Mouse (Mus musculus): ENCODE measurements around the gene Gpc6. TPM values are rescaled to one million over a fixed set of nuclear protein-coding genes. Genes with fewer than 3 reads are reported as not detected.

Gene Gpc6
- polyA plus RNA-seq, 1 experiment from 2014 or later, result 86.1 TPM

- Histone ChIP-seq H3K27me3 (ENCODE audit: control insufficient read depth, insufficient read depth, low read length) (no peaks in the 10 kb centered on the region), H3K9ac (replicated peaks; ENCODE audit: low read depth, low read length) (no peak overlapping the region), H3K36me3 (ENCODE audit: control insufficient read depth, insufficient read depth, low read length) (no peaks in the 10 kb centered on the region), H3K27ac (ENCODE audit: low read length) (no peak overlapping the region), H3K4me3 (ENCODE audit: low read depth, low read length) (no peak overlapping the region), H3K4me2 (replicated peaks; ENCODE audit: low read depth, low read length) (no peak overlapping the region), H3K9me3 (ENCODE audit: control insufficient read depth, low read depth, low read length) (no peaks in the 10 kb centered on the region), H3K4me1 (ENCODE audit: control insufficient read depth, insufficient read depth, low read length) (no peaks in the 10 kb centered on the region)
- WGBS, result 79% methylated on average over 8 of the region's 8 CpGs
- ATAC-seq (ENCODE audit: insufficient number of reproducible peaks, insufficient read depth, low FRiP score, low read depth), result no peak
These were observed 379.0 kb downstream of the Gpc6 start for GRCm38 (mm10) chr14:117303901-117304722.

- no peaks in the 10 kb centered on the region for H3K9me3 ChIP-seq (ENCODE audit: control insufficient read depth, low read depth, low read length)
- ATAC-seq (ENCODE audit: insufficient number of reproducible peaks, insufficient read depth, low FRiP score, low read depth), result no peak
- 69% methylated on average over 2 of the region's 2 CpGs for WGBS
- H3K4me1 ChIP-seq (ENCODE audit: control insufficient read depth, insufficient read depth, low read length), result no peaks in the 10 kb centered on the region
- H3K4me3 ChIP-seq (ENCODE audit: low read depth, low read length), result no peak overlapping the region
- no peak overlapping the region for H3K9ac ChIP-seq (replicated peaks; ENCODE audit: low read depth, low read length)
- H3K27me3 ChIP-seq (ENCODE audit: control insufficient read depth, insufficient read depth, low read length), result no peaks in the 10 kb centered on the region
- no peak overlapping the region for H3K27ac ChIP-seq (ENCODE audit: low read length)
- no peaks in the 10 kb centered on the region for H3K36me3 ChIP-seq (ENCODE audit: control insufficient read depth, insufficient read depth, low read length)
- H3K4me2 ChIP-seq (replicated peaks; ENCODE audit: low read depth, low read length), result no peak overlapping the region
These were observed 379.6 kb downstream of the Gpc6 start for GRCm38 (mm10) chr14:117304723-117305010.

GRCm38 (mm10) chr14:117309997-117310520, 384.9 kb downstream of the Gpc6 start:
- no peaks in the 10 kb centered on the region for H3K36me3 ChIP-seq (ENCODE audit: control insufficient read depth, insufficient read depth, low read length)
- no peak overlapping the region for H3K4me3 ChIP-seq (ENCODE audit: low read depth, low read length)
- H3K27ac ChIP-seq (ENCODE audit: low read length), result no peak overlapping the region
- no peak overlapping the region for H3K4me2 ChIP-seq (replicated peaks; ENCODE audit: low read depth, low read length)
- no peak overlapping the region for H3K9ac ChIP-seq (replicated peaks; ENCODE audit: low read depth, low read length)
- no peaks in the 10 kb centered on the region for H3K9me3 ChIP-seq (ENCODE audit: control insufficient read depth, low read depth, low read length)
- WGBS, result 86% methylated on average over 3 of the region's 3 CpGs
- no peaks in the 10 kb centered on the region for H3K27me3 ChIP-seq (ENCODE audit: control insufficient read depth, insufficient read depth, low read length)
- ATAC-seq (ENCODE audit: insufficient number of reproducible peaks, insufficient read depth, low FRiP score, low read depth), result no peak
- no peaks in the 10 kb centered on the region for H3K4me1 ChIP-seq (ENCODE audit: control insufficient read depth, insufficient read depth, low read length)

- no peak overlapping the region for H3K27ac ChIP-seq (ENCODE audit: low read length)
- no peaks in the 10 kb centered on the region for H3K36me3 ChIP-seq (ENCODE audit: control insufficient read depth, insufficient read depth, low read length)
- 69% methylated on average over 2 of the region's 2 CpGs for WGBS
- ATAC-seq (ENCODE audit: insufficient number of reproducible peaks, insufficient read depth, low FRiP score, low read depth), result no peak
- no peak overlapping the region for H3K9ac ChIP-seq (replicated peaks; ENCODE audit: low read depth, low read length)
- no peaks in the 10 kb centered on the region for H3K9me3 ChIP-seq (ENCODE audit: control insufficient read depth, low read depth, low read length)
- H3K27me3 ChIP-seq (ENCODE audit: control insufficient read depth, insufficient read depth, low read length), result no peaks in the 10 kb centered on the region
- H3K4me2 ChIP-seq (replicated peaks; ENCODE audit: low read depth, low read length), result no peak overlapping the region
- no peak overlapping the region for H3K4me3 ChIP-seq (ENCODE audit: low read depth, low read length)
- H3K4me1 ChIP-seq (ENCODE audit: control insufficient read depth, insufficient read depth, low read length), result no peaks in the 10 kb centered on the region
These were observed 399.1 kb downstream of the Gpc6 start for GRCm38 (mm10) chr14:117324214-117324613.

- no peaks in the 10 kb centered on the region for H3K36me3 ChIP-seq (ENCODE audit: control insufficient read depth, insufficient read depth, low read length)
- no peak for ATAC-seq (ENCODE audit: insufficient number of reproducible peaks, insufficient read depth, low FRiP score, low read depth)
- no peak overlapping the region for H3K4me3 ChIP-seq (ENCODE audit: low read depth, low read length)
- H3K27me3 ChIP-seq (ENCODE audit: control insufficient read depth, insufficient read depth, low read length), result no peaks in the 10 kb centered on the region
- 50% methylated on average over 1 of the region's 1 CpGs for WGBS
- no peak overlapping the region for H3K4me2 ChIP-seq (replicated peaks; ENCODE audit: low read depth, low read length)
- no peak overlapping the region for H3K9ac ChIP-seq (replicated peaks; ENCODE audit: low read depth, low read length)
- H3K27ac ChIP-seq (ENCODE audit: low read length), result no peak overlapping the region
- H3K4me1 ChIP-seq (ENCODE audit: control insufficient read depth, insufficient read depth, low read length), result no peaks in the 10 kb centered on the region
- H3K9me3 ChIP-seq (ENCODE audit: control insufficient read depth, low read depth, low read length), result no peaks in the 10 kb centered on the region
These were observed 407.1 kb downstream of the Gpc6 start for GRCm38 (mm10) chr14:117332256-117332655.

- Histone ChIP-seq H3K4me3 (ENCODE audit: low read depth, low read length) (no peak overlapping the region), H3K9ac (replicated peaks; ENCODE audit: low read depth, low read length) (no peak overlapping the region), H3K4me2 (replicated peaks; ENCODE audit: low read depth, low read length) (no peak overlapping the region), H3K4me1 (ENCODE audit: control insufficient read depth, insufficient read depth, low read length) (no peaks in the 10 kb centered on the region), H3K36me3 (ENCODE audit: control insufficient read depth, insufficient read depth, low read length) (no peaks in the 10 kb centered on the region), H3K27me3 (ENCODE audit: control insufficient read depth, insufficient read depth, low read length) (no peaks in the 10 kb centered on the region), H3K27ac (ENCODE audit: low read length) (no peak overlapping the region), H3K9me3 (ENCODE audit: control insufficient read depth, low read depth, low read length) (no peaks in the 10 kb centered on the region)
- no peak for ATAC-seq (ENCODE audit: insufficient number of reproducible peaks, insufficient read depth, low FRiP score, low read depth)
- 63% methylated on average over 1 of the region's 1 CpGs for WGBS
These were observed 412.2 kb downstream of the Gpc6 start for GRCm38 (mm10) chr14:117337271-117337670.

- no peak overlapping the region for H3K9ac ChIP-seq (replicated peaks; ENCODE audit: low read depth, low read length)
- no peaks in the 10 kb centered on the region for H3K27me3 ChIP-seq (ENCODE audit: control insufficient read depth, insufficient read depth, low read length)
- H3K4me1 ChIP-seq (ENCODE audit: control insufficient read depth, insufficient read depth, low read length), result no peaks in the 10 kb centered on the region
- WGBS, result 62% methylated on average over 4 of the region's 4 CpGs
- H3K27ac ChIP-seq (ENCODE audit: low read length), result no peak overlapping the region
- no peak for ATAC-seq (ENCODE audit: insufficient number of reproducible peaks, insufficient read depth, low FRiP score, low read depth)
- H3K9me3 ChIP-seq (ENCODE audit: control insufficient read depth, low read depth, low read length), result no peaks in the 10 kb centered on the region
- H3K4me2 ChIP-seq (replicated peaks; ENCODE audit: low read depth, low read length), result no peak overlapping the region
- H3K4me3 ChIP-seq (ENCODE audit: low read depth, low read length), result no peak overlapping the region
- H3K36me3 ChIP-seq (ENCODE audit: control insufficient read depth, insufficient read depth, low read length), result no peaks in the 10 kb centered on the region
These were observed 415.4 kb downstream of the Gpc6 start for GRCm38 (mm10) chr14:117340549-117340948.

- Histone ChIP-seq H3K27ac (ENCODE audit: low read length) (no peak overlapping the region), H3K4me1 (ENCODE audit: control insufficient read depth, insufficient read depth, low read length) (no peaks in the 10 kb centered on the region), H3K4me3 (ENCODE audit: low read depth, low read length) (no peak overlapping the region), H3K27me3 (ENCODE audit: control insufficient read depth, insufficient read depth, low read length) (no peaks in the 10 kb centered on the region), H3K9ac (replicated peaks; ENCODE audit: low read depth, low read length) (no peak overlapping the region), H3K9me3 (ENCODE audit: control insufficient read depth, low read depth, low read length) (no peaks in the 10 kb centered on the region), H3K36me3 (ENCODE audit: control insufficient read depth, insufficient read depth, low read length) (no peaks in the 10 kb centered on the region), H3K4me2 (replicated peaks; ENCODE audit: low read depth, low read length) (no peak overlapping the region)
- no peak for ATAC-seq (ENCODE audit: insufficient number of reproducible peaks, insufficient read depth, low FRiP score, low read depth)
- WGBS, result 85% methylated on average over 6 of the region's 6 CpGs
These were observed 419.4 kb downstream of the Gpc6 start for GRCm38 (mm10) chr14:117344505-117344904.

Data from stomach, embryonic 14.5 days (tissue).